Mouse (Mus musculus): ENCODE data around the gene Alg13. TPM values are rescaled to one million over a fixed set of nuclear protein-coding genes. Genes with fewer than 3 reads are reported as not detected.

Alg13 gene
- 1 to 10 TPM; 4.0 to 6.6 (median 5.8) TPM for total RNA-seq (2022)

DNA sequence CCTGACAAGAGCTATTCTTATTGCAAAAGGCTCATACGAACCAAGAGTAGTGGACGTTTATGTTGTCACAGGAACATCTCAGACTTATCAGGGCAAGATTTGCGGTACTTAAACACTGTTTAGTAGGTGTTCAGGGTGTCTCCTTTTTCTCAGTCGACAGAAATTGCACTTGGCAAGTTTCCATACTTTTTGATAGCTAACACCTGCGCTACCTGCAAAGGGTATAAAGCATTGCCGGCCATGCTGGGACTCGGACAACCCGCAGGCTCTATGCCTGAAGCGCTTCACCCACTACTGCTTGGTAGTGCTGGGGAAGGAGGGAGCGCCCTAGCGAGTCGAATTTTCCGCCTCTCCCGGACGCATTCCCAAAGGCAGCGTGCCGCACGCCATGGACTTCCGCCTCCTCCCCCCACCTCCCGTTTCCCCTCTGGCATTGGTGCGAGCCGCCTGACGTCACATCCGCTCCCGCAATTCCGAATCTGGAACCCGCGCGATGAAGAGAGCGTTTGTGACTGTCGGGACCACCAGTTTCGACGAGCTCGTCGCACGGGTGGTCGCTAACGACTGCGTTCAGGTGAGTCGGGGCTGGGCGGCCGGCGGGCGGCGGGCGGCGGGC lies at the start of gene Alg13:
TSS of gene Alg13 (plus strand) at position 257 of the 616 bp plus-strand sequence.
- peak; percentile 64 for DNase-seq (ENCODE audit: low spot score)

DNA sequence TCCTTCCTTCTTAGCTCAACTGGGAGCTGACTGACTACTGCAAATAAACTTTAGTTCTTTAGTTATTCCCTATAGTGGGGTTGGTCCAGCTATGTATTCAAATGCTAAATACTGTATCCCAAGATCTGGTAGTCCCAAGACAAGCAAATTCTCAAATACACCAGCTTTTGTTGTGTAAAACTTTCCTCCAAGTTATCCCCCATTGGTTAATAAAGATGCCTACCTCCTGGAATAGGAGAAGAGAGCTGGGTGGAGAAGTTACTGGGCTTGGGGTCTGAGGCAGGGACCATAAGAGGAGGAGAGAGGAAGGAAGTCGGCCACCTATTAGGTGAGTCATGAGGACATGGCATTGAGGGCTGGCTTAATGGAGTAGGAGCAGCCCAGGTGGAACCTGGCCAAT lies 49.0 kb upstream of the Alg13 start:
- no peak for DNase-seq (ENCODE audit: low spot score)

DNA sequence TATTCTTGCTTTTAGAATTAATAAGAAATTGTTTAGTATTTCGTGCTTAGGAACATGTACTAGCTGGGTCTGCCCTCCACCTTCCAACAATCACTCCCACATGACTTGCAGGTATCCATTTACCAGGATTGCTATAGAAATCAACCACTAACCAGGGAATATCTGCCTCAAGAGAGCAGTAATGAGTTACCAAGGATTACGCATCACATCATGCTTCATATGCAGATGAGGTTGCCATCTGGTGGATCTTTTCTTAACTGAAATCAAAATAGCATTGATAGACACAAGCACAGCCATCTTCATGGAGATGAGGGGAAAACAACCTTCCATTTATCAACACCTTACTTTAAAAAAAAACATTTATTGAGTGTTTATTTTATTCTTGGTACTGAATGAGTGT lies 16.1 kb upstream of the Alg13 start:
- DNase-seq (ENCODE audit: low spot score) = peak; percentile 0

GRCm38 (mm10) chrX:144305659-144306058 lies 11.9 kb upstream of the Alg13 start:
- DNase-seq (ENCODE audit: low spot score) = no peak

DNA sequence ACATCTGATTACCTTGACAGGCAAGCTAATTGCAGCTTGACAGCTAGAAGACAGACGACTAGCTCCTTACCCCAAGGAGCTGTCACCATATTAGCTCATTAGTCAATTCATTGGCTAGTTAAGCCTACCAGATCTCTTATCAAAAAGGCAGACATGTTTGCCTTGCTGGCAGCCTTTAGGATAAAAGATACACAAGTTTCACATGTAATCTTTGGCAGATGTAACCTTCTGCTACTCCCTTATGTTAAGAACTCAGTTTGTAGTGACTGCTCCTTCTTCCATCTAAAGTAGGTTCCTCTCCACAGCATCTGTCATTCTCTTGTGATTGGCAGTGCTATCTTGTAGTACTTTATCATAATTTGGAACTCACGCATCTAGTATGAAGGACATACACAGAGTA lies 3.6 kb upstream of the Alg13 start:
- DNase-seq (ENCODE audit: low spot score) = no peak

DNA sequence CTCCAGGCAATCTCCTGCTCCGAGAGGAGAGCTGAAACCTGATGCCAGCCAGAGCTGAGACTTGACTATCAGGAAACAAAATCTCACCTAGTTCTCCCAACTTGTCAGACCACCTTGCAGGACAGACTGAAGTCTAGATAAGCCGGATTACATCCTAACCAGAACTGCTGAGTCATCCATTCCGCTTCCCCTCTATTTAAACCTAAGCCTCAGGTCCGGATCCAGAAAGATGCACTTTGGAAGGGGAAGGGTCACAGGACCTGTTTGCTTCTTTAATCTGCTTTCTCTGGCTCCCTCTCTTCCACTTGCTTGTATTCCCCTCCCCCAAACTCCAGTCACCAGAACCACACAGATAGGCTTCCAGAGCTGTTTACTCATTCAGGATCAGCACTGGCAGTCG lies 2.6 kb upstream of the Alg13 start:
- no peak for DNase-seq (ENCODE audit: low spot score)

DNA sequence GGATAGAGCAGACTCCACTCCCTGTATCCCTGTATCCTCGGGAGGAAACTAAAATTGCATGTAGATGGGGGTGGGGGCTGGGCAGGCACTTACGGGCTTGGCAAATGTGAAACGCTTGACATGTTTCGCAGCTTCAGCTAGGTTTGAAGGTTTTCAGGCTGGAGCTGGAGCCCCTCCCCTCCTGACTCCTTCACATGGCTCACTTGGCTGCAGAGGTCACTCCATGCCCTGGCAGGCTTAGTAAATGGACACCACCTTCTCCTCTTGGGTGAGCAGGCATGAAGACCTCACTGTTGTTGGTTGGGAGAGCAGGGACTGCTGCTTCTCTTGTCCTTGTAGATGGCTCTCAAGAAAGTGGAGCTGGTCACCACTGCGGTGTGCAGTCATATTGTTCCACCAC lies 1.6 kb upstream of the Alg13 start:
- DNase-seq (ENCODE audit: low spot score) = no peak

GRCm38 (mm10) chrX:144318164-144318979 lies 768 bp downstream of the Alg13 start:
- DNase-seq (ENCODE audit: low spot score) = no peak

DNA sequence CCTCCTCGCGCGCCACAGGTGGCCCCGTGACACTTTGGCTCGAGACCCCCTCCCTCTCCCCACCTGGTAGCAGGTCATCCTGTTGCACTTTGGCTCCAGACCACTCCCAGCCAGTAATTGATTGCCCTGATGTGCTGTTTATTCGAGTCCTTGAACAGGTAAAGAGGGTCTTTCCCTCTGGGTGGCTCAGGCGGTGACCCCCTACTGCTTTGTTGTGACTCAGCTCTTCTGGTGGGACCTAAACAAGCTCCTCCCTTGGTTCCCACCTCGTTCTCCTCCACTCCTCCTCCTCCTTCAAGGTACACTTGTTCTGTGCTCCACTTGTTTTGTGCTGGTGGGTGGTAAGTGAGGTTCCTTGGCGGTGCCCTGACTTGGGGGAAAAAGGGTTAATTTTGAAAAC lies 1.8 kb downstream of the Alg13 start:
- DNase-seq (ENCODE audit: low spot score) = no peak

DNA sequence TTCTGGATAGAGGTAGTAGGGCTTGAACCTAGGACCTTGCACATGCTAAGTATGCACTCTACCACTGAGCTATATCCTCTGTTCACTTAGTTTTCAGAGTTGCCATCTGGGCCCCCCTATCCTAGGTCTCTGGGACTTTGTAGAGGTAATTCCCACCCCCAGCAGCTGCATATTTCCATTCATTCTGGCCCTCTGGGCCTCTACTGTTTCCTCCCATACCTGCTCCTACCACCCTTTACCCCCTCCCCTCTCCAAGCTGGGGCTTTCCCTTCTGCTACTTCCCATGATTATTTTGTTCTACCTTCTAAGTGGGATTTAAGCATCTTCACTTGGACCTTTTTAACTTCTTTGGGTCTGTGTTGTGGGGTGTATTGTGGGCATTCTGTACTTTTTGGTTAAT lies 7.8 kb downstream of the Alg13 start:
- no peak for DNase-seq (ENCODE audit: low spot score)

- DNase-seq (ENCODE audit: low spot score) = no peak
Observed at GRCm38 (mm10) chrX:144335332-144336015, 17.9 kb downstream of the Alg13 start.

- no peak for DNase-seq (ENCODE audit: low spot score)
Observed at GRCm38 (mm10) chrX:144337938-144338337, 20.3 kb downstream of the Alg13 start.

- DNase-seq (ENCODE audit: low spot score) = no peak
Observed at GRCm38 (mm10) chrX:144338355-144338754, 20.8 kb downstream of the Alg13 start.

DNA sequence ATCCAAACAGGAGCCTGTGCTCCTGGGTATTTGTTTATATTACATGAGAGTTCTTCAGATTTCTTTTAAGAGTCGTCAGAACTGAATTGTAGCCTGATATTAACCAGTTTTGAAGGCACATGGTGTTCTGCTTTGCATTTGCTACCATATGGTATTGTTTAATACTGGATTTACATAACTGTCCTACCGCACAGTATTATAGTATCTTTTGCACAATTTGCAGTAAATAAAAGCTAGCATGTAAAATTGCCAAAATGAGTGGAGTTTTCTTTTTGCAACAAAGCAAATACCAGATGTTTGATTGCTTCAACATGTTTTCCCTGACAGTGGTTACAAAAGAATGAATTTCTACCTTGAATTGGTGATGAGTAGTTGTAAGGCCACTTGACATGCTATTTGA lies 56.6 kb downstream of the Alg13 start:
- no peak for DNase-seq (ENCODE audit: low spot score)

- DNase-seq (ENCODE audit: low spot score) = peak; percentile 0
Observed at GRCm38 (mm10) chrX:144403526-144403925, 85.9 kb downstream of the Alg13 start.

- DNase-seq (ENCODE audit: low spot score) = no peak
Observed at GRCm38 (mm10) chrX:144408036-144408435, 90.4 kb downstream of the Alg13 start.

GRCm38 (mm10) chrX:144420259-144420658 lies 102.7 kb downstream of the Alg13 start:
- no peak for DNase-seq (ENCODE audit: low spot score)

DNA sequence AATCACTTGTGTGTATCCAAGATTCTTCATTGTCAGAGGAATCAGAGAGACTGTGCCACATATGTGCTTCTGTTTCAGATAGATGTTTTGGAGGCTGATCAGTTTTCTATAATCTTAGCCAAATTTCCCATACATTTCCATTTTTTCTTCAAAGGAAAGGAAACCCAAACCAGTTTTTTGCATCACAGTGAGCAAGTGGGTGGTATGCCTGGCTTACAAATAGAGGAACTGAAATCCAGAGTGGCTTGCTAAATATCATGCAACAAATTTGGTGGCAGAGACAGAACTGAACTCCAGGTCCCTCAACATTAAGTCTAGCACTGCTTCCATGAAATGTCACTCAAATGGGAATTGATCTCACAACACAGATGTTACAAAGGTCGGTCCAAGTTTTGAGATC lies 103.5 kb downstream of the Alg13 start:
- no peak for DNase-seq (ENCODE audit: low spot score)

GRCm38 (mm10) chrX:144423848-144424247 lies 106.2 kb downstream of the Alg13 start:
- DNase-seq (ENCODE audit: low spot score) = no peak

Data from heart, adult 8-10 months (tissue).